Mouse (Mus musculus) erythroblast, adult 5-6 weeks (primary cell): ENCODE results near the gene Clrn3. TPM values are rescaled to one million over a fixed set of nuclear protein-coding genes. Genes with fewer than 3 reads are reported as not detected.
"Not testable (repeated sequence)": the region's sequence is repeated elsewhere in the genome, so short reads cannot be mapped to it uniquely, and the experiment has no call there.

ENCODE experiments used
- ATAC-seq: replicated peaks from 2 replicates; pipeline ENCODE4 v1.8.0; 2016; ENCODE audit warnings: moderate number of reproducible peaks, mild to moderate bottlenecking, moderate TSS enrichment, inconsistent platforms; ENCODE audit not compliant: poor library complexity, low FRiP score, severe bottlenecking
- total RNA-seq, 2 experiments: library from RNA; stranded (forward) in 1 of 2; stranded (reverse) in 1 of 2; fragments of 150-400 nt in 1 of 2; fragments of 200-764, 138-1000 nt in 1 of 2; gene quantifications; 2 replicates each; pipeline versions ENCODE4 v1.2.3 to v1.2.4; 2015 to 2017; ENCODE audit warnings: low replicate concordance in 2 of 2

The Clrn3 gene
- total RNA-seq (2015; ENCODE audit: low replicate concordance) (not detected in 2 replicates), total RNA-seq (2017; ENCODE audit: low replicate concordance) (0.26 TPM in 1 of 2 replicates, not detected in the other)

DNA sequence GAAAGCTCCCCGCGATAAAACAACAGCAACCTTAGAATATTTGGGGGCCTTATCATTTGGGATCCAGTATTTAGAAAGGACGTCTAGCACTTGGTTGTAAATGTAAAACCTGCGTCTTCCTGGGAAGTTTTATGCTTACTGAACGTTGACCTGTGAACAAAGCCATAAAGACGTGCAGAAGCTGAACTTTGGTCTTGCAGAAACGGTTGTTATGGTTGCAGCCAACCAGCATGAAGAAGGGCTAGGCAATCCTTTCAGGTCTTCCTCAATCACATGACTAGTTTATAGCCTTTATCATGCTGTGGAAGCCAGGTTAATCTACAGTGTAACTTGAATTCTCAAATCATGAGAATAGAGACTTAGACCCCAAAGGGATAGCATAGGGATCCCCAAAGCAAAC, at the start of gene Clrn3:
Gene Clrn3 (minus strand): TSS at position 140 of the 400 bp plus-strand sequence.
- no peak for ATAC-seq

DNA sequence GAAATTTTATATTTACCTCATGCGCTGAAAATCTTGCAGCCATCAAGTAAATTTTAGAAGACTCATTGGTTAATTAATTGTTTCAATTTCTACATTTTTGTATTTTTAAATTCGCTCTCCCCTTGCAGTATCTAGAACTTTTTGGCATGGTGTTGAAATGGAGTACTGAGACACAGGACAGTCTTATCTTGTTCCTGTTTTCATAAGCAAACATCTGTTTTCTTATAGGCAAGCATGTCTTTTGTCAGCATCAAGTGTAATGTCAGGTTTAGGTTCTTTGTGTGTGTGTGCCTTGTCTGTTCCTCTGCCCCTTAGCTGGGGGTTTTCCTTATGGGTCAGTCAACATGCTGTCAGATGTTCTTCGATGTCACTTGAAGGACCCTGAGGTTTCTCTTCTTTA, 47.9 kb upstream of the Clrn3 start:
- ATAC-seq = no peak

DNA sequence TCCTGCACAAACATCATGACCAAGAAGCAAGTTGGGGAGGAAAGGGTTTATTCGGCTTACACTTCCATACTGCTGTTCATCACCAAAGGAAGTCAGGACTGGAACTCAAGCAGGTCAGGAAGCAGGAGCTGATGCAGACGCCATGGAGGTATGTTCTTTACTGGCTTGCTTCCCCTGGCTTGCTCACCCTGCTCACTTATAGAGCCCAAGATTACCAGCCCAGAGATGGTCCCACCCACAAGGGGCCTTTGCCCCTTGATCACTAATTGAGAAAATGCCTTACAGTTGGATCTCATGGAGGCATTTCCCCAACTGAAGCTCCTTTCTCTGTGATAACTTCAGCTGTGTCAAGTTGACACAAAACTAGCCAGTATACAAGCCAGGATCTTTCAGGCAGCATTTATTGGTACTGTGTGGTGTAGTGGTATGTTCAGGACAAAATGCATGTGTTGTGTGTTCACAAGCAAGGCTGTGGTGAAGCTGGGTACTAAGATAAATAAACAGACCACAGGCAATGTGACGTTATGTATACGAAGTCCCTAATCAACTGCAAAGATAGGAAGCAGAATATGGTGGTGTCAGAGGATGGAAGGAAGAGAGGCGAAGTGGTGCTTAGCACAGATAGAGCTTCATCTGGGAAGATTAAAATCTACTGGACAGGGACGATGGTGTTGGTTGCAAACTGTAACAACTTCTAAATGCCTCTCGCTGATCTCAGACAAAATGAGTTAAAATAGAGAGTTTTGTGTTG, 47.0 kb upstream of the Clrn3 start:
- ATAC-seq = not testable (repeated sequence)

GRCm38 (mm10) chr7:135571951-135572559, 43.6 kb upstream of the Clrn3 start:
- no peak for ATAC-seq

DNA sequence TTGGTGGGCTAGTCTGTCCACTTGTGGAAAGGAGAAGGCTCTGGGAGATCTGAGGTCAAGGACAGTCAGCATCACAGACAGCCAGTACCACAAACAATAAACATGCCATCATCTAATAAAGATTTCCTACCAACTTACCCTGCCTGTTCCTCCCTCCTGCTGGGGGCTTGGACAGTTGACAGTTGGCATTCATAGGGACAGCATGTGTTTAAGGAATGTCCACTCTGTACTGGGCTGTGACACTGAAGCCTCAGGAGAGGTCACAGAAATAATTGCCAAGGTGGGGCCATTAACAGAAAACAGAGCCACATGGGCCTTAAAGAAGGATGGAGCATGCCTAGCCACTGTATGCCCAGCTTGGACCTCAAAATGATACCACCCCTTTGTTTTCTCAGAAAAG, 42.9 kb upstream of the Clrn3 start:
- ATAC-seq = no peak

GRCm38 (mm10) chr7:135568550-135568949, 40.1 kb upstream of the Clrn3 start:
- ATAC-seq = no peak

DNA sequence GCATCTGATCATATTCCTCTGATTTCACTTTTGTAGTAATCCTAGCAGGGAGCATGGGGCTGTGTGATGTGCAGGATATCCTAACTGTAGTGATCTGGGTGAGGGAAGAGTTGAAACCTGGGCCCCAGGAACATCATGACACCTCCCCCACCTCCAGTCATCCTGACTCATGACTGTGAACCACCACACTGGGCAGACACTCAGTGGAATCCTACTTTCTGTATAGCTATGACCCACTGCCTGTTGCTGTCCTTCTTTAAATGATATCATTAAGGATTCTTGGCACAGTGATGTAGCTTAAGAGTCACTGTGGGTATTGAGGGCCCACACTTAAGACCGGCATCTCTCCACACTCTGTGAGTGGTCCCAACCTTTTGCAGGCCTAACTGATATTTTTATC, 39.1 kb upstream of the Clrn3 start:
- ATAC-seq = no peak

GRCm38 (mm10) chr7:135566013-135566412, 37.6 kb upstream of the Clrn3 start:
- no peak for ATAC-seq

DNA sequence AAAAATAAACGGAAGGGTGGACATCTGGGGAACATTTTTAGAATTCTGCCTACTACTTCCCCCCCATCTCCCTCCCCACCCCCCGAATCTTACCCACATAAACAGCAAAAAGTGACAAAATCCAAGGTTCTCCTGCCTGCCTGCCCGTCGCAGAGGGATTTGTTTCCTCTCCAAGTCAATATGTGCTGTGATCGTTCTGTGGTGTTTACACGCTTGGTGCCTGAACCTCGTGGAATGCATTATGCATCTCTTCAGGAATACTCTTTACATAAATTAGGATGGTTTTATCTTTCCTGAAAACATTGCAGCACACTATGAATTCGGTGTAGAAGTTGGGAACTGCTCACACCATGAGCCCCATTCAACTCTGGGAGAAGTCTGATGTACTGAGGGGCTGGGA, 35.6 kb upstream of the Clrn3 start:
- no peak for ATAC-seq

DNA sequence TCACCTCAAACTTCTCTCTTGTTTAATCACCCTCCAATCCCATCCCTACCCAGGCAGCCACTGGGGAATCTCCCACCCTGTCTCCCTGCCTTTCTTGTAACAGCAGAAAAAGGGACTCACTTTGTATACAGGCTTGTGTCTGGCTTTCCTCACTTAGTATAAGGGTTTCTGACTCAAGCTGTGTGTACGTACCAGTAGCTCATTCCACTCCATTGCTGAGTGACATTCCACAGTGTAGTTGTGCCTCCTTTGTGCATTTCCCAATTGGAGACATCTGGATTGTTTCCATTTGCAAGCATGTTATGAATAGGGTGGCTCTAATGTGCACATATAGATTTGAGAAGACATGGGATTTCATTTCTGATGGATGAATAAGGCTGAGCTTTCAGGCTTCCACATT, 31.8 kb upstream of the Clrn3 start:
- ATAC-seq = no peak

DNA sequence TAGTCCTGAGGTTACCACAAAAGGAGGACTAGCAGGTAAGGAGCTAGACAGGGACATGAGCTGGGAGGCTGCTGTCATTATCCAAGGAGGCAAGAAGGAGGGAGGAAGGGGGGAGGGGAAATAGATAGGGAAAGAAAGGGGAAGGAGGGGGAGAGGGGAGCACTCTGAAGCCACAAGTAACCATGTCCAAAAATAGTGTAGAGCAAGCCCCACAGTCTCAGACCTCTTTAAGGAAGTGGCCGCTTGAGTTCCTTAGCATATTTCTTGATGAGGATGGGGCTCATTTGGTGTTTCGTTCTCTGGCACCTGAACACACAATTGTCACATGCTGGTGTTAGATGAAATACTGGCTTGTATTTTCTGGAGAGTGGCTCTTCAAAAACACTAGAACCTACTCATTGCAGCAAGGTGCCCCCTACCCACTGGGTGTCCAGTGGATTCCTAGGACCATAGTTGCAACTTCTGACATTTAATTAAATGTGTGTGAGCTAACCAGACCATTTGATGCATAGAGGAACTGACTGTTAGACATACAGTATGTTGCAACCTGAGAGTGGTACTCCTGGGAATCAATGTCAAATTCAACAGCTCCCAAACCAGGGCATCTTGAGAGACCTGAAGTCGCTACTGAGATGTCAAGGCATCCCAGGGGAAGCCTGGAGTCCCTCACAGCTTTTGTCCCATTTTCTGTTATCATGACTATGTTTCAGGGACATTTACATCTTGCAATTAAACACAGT, 28.4 kb upstream of the Clrn3 start:
- no peak for ATAC-seq

DNA sequence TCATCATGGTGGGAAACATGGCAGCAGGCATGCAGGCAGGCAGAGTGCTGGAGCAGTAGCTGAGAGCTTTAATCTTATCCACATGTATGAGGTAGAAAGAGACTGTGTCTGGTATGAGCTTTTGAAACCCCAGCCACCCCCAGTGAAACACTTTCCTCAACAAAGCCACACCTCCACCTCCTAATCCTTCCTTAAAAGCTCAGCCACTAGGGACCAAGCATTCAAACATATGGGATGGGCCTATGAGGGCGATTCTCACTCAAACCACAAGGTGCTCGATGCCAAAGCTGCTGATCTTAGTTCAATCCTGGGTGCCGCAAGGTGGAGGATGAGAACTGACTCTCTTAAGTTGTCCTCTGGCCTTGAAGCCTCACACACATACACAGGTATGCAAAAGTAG, 25.1 kb upstream of the Clrn3 start:
- ATAC-seq = no peak

GRCm38 (mm10) chr7:135551547-135551946, 23.1 kb upstream of the Clrn3 start:
- no peak for ATAC-seq

DNA sequence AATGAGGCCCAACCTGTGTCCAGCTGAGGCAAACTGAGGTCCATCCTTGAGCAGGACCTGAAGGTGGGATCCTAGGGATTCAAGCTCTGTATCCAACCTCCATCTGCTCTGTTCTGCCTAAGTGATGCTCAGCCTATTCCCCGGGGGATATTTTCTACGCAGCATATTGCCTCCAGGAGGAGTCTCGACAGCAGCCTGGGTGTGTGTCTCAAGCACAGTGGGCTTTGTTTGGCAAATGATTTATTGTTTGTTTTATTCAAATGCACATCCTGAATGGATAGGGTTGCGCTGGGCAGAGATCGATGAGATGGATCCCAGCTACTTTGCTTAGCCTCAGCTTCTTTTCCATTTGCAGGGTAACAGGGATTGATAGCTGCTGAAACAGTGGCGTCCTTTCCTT, 20.0 kb upstream of the Clrn3 start:
- no peak for ATAC-seq

DNA sequence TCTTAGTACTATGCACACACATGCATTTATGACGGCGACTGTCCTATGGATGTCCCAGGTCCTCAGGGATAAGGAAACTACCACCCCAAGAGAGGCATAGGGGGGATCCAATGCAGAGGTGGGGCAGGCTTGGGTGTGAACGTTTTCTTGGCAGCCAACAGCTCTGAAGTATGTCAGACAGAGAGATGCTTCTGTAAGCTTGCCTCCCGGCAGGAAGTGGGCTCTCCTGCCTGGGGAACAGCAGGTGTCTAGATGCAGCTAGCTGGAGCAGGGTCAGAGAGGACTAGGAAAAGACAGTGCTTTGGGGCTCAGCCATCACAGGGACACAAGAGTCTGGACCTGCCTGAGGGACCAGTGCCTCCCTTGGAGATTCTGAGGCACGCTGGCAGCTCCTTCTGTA, 18.1 kb upstream of the Clrn3 start:
- no peak for ATAC-seq

DNA sequence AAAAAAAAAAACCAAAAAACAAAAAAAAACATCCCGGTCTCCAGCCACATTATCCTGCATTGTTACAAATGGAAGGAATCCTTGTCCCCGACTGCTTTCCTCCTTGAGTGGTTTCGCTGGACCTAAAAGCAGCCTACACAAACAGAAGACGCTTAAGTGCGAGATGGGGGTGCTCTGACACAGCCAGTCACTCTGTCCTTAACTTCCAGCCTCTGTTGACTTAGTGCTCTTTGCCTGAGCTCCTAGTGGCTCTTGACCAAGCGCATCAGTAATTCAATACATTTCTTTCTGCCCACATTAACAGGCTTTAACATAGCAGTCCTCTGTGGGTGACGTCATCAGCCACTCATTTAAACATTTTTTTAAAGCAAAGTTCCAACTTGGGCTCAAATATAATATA, 17.5 kb upstream of the Clrn3 start:
- ATAC-seq = no peak

DNA sequence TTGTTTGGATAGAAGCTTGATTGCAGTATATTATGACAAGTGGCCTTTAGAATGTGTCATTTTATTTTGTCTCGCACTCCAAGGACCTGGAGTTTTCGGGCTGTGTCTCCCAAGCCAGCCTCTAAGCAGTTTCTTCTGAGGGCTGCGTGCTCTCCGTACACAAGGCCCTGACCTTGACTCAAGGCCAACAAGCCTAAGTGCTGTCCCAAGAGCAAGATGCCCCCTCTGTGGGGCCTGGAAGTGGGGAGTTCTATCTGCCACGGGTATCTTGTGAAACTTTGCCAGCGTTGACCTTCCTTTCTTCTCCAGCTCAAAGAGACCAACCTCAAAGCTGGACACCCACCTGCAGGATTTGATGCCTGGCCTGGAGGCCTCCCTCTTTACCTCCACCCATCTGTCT, 15.9 kb upstream of the Clrn3 start:
- no peak for ATAC-seq

DNA sequence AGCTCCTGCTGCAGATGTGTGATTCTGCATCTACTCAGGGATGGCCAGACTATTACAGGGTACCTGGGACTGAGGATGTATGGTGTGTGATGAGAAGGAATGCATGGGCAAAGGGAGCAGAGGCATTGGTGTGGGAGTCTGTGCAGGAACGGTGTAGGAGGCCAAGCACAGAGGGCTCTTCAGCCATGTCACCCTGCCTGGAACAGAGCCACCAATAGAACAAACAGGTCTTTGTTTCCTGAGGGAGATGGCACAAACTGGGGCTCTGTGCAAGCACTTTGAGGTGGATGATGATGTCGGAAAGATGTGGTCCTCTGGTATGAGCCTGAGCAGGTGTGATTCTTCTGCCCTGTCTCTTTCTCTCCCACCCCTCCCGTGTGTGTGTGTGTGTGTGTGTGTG, 14.6 kb upstream of the Clrn3 start:
- no peak for ATAC-seq

- ATAC-seq = no peak
Measured at GRCm38 (mm10) chr7:135542235-135542634, 13.8 kb upstream of the Clrn3 start.

DNA sequence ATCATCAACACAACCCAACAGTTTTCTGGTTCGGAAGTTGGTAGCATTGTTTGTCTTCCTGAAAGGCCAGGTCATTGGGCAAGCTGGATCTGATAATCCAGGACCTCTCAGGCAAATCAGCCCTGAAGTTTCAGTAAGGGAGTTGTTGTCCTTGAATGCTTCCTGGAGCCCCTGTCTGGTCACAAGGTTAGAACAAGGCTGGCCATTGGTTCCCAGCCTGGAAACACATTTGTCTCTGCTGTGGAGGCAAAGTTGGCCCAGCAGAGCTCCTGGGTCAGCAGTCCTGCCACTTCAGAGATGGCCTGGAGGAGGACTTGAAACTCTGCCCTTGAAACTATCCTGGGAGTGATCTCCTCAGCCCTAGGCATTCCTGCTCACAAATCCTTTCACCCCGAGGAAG, 11.0 kb upstream of the Clrn3 start:
- no peak for ATAC-seq
